Mouse (Mus musculus) spleen, adult 2 months (tissue): Measurements from ENCODE around the gene F11r.

ENCODE experiments used
- CTCF ChIP-seq: fragments of 200-500 bp; IDR thresholded peaks from 2 replicates; pipeline ENCODE4 v1.5.1; 2011; ENCODE audit warnings: mild to moderate bottlenecking, inconsistent platforms; ENCODE audit not compliant: insufficient read depth, insufficient read length, insufficient replicate concordance; ENCODE audit errors: extremely low read depth
- POLR2A ChIP-seq: fragments of 200-500 bp; IDR thresholded peaks from 2 replicates; pipeline ENCODE4 v1.6.1; 2011; ENCODE audit warnings: low read depth, low read length, inconsistent platforms

DNA sequence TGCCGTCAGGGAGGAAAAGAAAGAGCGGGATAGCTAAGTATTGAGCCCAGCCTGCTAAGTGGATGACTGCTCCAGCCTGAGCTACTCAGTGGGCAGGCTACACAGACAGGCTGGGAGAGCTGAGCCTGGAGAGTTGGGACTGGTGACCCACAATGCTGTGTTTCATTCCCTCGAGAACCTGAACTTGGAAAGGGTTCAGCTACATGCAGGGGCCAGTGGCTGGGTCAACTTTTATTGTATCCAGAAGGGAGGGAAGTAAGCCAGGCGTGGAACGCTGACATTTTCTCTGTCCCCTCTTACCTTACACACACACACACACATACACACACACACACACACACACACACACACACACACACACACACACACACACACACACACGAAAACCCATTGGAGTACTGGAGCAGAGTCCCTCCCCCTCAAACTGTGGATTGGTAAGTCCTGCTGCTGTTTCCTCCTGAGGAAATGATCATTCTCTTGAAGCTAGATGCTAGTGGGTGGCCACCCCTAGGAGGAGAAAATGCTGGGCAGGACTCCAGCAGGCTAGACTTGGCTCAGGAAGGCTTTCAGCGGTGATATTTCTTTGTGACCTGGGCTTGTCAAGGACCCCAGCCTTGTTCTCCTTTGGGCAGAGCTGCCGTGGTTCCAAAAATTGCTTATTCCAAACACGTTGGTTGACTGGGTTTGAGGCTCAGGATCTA is 2.8 kb downstream of the F11r start:
- no peak for TF ChIP-seq POLR2A
- TF ChIP-seq CTCF: no peak
